Mouse (Mus musculus) central nervous system, embryonic 14 days (tissue): ENCODE measurements around the gene Capn12. TPM values are rescaled to one million over a fixed set of nuclear protein-coding genes. Genes with fewer than 3 reads are reported as not detected.

ENCODE experiments used
- polyA plus RNA-seq: library from polyadenylated mRNA; depleted of rRNA; stranded (reverse); fragments of >200 nt; gene quantifications from 2 replicates; pipeline ENCODE4 v1.2.3, GENCODE M21; 2012; rRNA removed

Gene Capn12
- 0.06 and 0.08 TPM in 2 replicates for polyA plus RNA-seq

GRCm38 (mm10) chr7:28881199-28881598 lies at the start of gene Capn12:
Gene Capn12 (plus strand): TSS chr7:28881422.

DNA sequence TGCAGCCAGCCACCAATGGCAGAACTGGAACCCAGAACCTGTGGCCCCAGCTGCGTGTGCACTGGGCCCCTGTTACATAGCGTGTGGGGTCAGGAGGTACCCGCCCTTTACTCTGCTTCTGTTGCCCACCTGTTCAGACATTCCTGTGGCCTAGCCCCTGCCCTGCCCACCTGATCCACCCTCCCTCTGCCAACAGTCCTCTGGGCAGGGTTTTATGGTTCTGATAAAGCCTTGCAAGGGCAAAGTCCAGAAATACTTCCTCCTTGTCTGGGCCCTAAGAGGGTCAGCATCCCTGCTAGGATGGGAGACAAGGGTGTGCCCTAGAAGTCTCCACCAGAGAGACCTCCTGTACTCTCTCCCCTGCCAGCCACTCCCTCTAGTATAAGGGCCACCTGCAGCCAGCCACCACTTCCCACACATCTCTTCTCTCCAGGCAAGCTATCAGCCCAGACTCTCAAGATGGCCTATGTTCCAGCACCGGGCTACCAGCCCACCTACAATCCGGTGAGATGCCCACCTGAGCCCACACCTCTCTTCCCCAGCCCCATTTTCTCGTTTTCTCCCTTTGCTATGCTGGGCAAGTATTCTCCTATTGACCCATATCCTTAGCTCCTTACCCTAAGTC lies 47.4 kb upstream of the Capn12 start, which contains the start of gene Lgals4:
TSS of gene Lgals4 (plus strand) at position 132 of the 625 bp plus-strand sequence.

DNA sequence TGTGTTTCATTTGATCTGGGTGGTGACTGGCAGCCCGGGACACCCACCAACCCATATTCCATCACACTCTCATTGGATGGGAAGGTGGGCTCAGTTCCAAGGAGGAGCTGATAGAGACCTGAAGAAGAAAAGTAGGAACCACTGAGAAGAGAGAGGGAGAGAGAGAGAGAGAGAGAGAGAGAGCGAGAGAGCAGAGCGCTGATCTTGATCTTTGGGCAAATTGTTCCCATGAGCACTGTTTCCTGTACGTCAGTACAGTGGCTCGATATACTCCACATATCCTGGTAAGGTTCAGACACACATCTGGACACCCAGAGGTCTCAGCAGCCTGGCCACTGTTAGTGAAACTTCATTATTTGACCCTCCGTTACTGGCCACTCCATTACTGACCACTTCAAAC lies 17.7 kb upstream of the Capn12 start, which contains the start of gene Lgals7:
TSS of gene Lgals7 (plus strand) at position 314 of the 400 bp plus-strand sequence.

Other genes with a start within 250 kb of the Capn12 start
- 15.2 and 21.5 TPM in 2 replicates for gene Fbxo27, start 188.6 kb upstream of the Capn12 start, polyA plus RNA-seq
- gene Fbxo17, start 164.6 kb upstream of the Capn12 start, polyA plus RNA-seq: 3.9 and 9.2 TPM in 2 replicates
- 76.2 and 79.2 TPM in 2 replicates for gene Mrps12, start 139.6 kb upstream of the Capn12 start, polyA plus RNA-seq
- 24.8 and 27.0 TPM in 2 replicates for gene Sars2, start 139.4 kb upstream of the Capn12 start, polyA plus RNA-seq
- gene Ccer2, start 125.2 kb upstream of the Capn12 start, polyA plus RNA-seq: 0.38 and 1.3 TPM in 2 replicates
- 122 and 125 TPM in 2 replicates for gene Sirt2, start 114.7 kb upstream of the Capn12 start, polyA plus RNA-seq
- gene Nfkbib, start 113.9 kb upstream of the Capn12 start, polyA plus RNA-seq: 37.7 and 39.0 TPM in 2 replicates
- 1.2 and 1.6 TPM in 2 replicates for gene Rinl, start 92.5 kb upstream of the Capn12 start, polyA plus RNA-seq
- 479 and 480 TPM in 2 replicates for gene Hnrnpl, start 72.9 kb upstream of the Capn12 start, polyA plus RNA-seq
- 74.0 and 89.9 TPM in 2 replicates for gene Ech1, start 56.2 kb upstream of the Capn12 start, polyA plus RNA-seq
- 7.4 and 9.6 TPM in 2 replicates for gene Lgals4, start 47.6 kb upstream of the Capn12 start, polyA plus RNA-seq
- 16.7 and 30.1 TPM in 2 replicates for gene Lgals7, start 17.6 kb upstream of the Capn12 start, polyA plus RNA-seq
- 159 and 181 TPM in 2 replicates for gene Actn4, start 80.9 kb downstream of the Capn12 start, polyA plus RNA-seq
- gene Eif3k, start 100.4 kb downstream of the Capn12 start, polyA plus RNA-seq: 433 and 449 TPM in 2 replicates
- gene Map4k1, start 100.6 kb downstream of the Capn12 start, polyA plus RNA-seq: 7.6 and 9.0 TPM in 2 replicates
- 9.3 and 12.9 TPM in 2 replicates for gene Ryr1, start 243.8 kb downstream of the Capn12 start, polyA plus RNA-seq